Mouse (Mus musculus) liver, embryonic 15.5 days (tissue): ENCODE data around the gene Ints14. TPM values are rescaled to one million over a fixed set of nuclear protein-coding genes. Genes with fewer than 3 reads are reported as not detected.
"Not testable (repeated sequence)": the region's sequence is repeated elsewhere in the genome, so short reads cannot be mapped to it uniquely, and the experiment has no call there.

Source experiments
- ATAC-seq: fragments of 200-750 bp; cut with Nextera tagmentation; 2 replicates; pipeline ENCODE4 v1.8.0; 2017; ENCODE audit warnings: moderate number of reproducible peaks, mild to moderate bottlenecking, moderate library complexity; ENCODE audit not compliant: insufficient read depth
- H3K27ac ChIP-seq: fragments of 300-500 bp; sonication (generic); replicated peaks from 2 replicates; pipeline ENCODE4 v1.5.1; 2015; ENCODE audit warnings: mild to moderate bottlenecking, inconsistent platforms
- H3K27me3 ChIP-seq: fragments of 300-500 bp; sonication (generic); 2 replicates; pipeline ENCODE4 v1.6.1; 2015; ENCODE audit warnings: mild to moderate bottlenecking, inconsistent platforms
- H3K36me3 ChIP-seq: fragments of 300-500 bp; sonication (generic); replicated peaks from 2 replicates; pipeline ENCODE4 v1.6.1; 2015; ENCODE audit warnings: moderate library complexity, mild to moderate bottlenecking, inconsistent platforms
- H3K4me1 ChIP-seq: fragments of 300-500 bp; sonication (generic); replicated peaks from 2 replicates; pipeline ENCODE4 v1.6.1; 2015; ENCODE audit warnings: inconsistent platforms
- H3K4me2 ChIP-seq: fragments of 300-500 bp; sonication (generic); 2 replicates; pipeline ENCODE4 v1.6.1; 2015; ENCODE audit warnings: moderate library complexity, mild to moderate bottlenecking, inconsistent platforms
- H3K4me3 ChIP-seq: fragments of 300-500 bp; sonication (generic); replicated peaks from 2 replicates; pipeline ENCODE4 v1.5.1; 2015; ENCODE audit warnings: mild to moderate bottlenecking, inconsistent platforms
- H3K9ac ChIP-seq: fragments of 300-500 bp; sonication (generic); 2 replicates; pipeline ENCODE4 v1.6.1; 2015; ENCODE audit warnings: moderate library complexity, mild to moderate bottlenecking, inconsistent platforms
- H3K9me3 ChIP-seq: fragments of 300-500 bp; sonication (generic); replicated peaks from 2 replicates; pipeline ENCODE4 v1.6.1; 2016; ENCODE audit warnings: inconsistent platforms
- WGBS: fragments of 180-500 bp; shearing (Covaris S2); methylation state at CpG from one replicate; pipeline ENCODE4 v1.1.7; 2015; ENCODE audit warnings: mixed read lengths; ENCODE audit not compliant: insufficient replicate concordance; 5-methylcytosine and 5-hydroxymethylcytosine counted together
- polyA plus RNA-seq: library from polyadenylated mRNA; unstranded; fragments of >200 nt; fragmentation: Nextera tagmentation; extraction: Ambion mirVana; gene quantifications from 2 replicates; pipeline ENCODE4 v1.2.1, GENCODE M21; 2015

Gene Ints14
- polyA plus RNA-seq, 1 experiment from 2014 or later: 21.0 TPM

DNA sequence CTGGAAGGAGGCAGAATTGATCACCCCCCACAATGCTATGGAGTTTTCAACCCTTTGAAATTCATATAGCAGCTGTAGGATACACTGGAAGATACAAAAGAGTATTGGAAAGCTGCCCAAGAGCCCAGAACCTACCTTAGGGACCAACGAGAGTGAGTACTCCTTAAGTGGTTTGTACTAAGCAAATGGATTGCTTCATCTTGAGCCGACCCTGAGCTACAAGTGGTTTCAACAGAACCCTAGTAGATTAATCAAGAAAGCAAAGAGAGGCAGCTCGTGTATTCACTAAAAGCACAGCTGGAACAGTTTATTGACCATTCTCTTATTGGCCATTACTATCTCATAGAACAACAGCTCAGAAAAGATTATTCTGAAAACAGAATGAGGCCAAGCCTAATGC, 58.4 kb downstream of the Ints14 start:
- peak overlapping the region; percentile 96; the same call in 1 of the 2 replicates for H3K4me3 ChIP-seq
- no peak for ATAC-seq
- H3K36me3 ChIP-seq: no peaks in the 10 kb centered on the region
- H3K27ac ChIP-seq: peak overlapping the region; percentile 73
- peak overlapping the region; percentile 16; the same call in 1 of the 2 replicates for H3K9ac ChIP-seq
- WGBS: 38% methylated on average over 3 of the region's 3 CpGs
- peak overlapping the region; percentile 96 for H3K4me2 ChIP-seq
- H3K9me3 ChIP-seq: no peaks in the 10 kb centered on the region
- H3K27me3 ChIP-seq: no peaks in the 10 kb centered on the region
- H3K4me1 ChIP-seq: peaks cover 75% of the 10 kb centered on the region

DNA sequence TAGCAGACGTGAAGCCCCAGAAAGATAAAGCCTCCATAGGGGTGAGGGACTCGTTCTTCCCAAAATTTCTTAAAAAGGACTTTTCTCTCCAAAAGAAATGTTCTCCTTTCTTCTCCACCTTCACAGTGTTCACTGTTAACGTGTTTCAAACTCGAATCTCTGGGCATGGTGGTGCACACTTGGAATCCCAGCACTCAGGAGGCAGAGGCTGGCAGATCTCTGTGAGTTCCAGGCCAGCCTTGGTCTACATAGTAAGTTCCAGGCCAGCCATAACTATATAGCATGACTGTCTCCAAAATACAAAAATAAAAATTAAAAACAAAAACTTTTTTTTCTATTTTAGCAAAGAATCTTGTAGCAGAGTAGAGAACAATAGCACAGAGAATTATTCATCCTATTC, 59.4 kb downstream of the Ints14 start:
- WGBS: 34% methylated on average over 4 of the region's 4 CpGs
- Histone ChIP-seq H3K27ac (peak overlapping the region; percentile 73), H3K4me3 (peak overlapping the region; percentile 96)

DNA sequence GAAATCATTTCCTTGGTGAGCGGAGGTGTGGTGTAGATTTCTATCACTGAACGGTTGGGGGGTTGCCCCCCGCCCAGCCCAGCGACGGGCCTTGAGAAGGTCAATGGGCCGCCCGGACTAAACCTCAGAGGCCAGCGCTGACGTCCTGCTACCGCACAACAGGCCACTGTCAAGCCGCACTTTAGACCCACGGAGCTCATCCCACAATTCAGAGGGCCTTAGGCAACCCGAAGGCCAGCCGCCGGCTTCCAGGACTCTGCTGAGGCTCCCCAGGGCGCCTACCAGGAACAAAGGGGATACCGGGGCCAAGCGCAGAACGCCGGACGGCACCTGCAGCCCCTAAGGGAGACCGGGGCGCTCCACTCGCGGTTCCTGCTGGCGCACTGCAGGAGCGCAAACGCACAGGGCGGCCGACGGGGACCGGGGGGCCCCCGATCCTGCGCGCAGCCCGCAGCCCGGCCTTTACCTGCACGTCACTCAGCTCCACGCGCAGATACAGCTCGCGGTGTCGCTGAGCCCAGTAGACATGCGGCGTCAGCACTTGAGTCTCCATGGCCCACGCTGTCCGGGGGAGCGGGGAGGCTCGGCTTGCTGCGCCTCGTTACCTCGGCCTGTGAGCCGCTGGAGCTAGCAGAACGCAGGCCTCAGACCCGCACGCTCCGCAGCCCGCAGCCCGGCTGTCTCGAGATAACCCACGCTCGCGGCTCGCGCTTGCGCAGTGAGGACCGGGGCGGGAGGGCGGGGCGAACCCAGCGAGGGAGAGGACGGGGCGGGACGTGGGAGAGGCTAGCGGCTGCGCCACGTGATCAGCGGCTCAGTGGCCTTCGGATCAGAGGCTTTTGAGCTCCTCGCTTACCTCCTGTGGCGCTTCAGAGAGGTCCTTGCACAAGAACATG, 60.5 kb downstream of the Ints14 start, which contains the start of gene Hacd3:
Gene Hacd3 (minus strand): TSS at position 703 of the 896 bp plus-strand sequence.
- Histone ChIP-seq H3K4me1 (peaks cover 63% of the 10 kb centered on the region), H3K9me3 (no peaks in the 10 kb centered on the region), H3K9ac (peak within 1 kb of the TSS; percentile 95), H3K4me2 (peak within 1 kb of the TSS; percentile 96), H3K4me3 (peak within 1 kb of the TSS; percentile 96), H3K36me3 (no peaks in the 10 kb centered on the region), H3K27me3 (no peaks in the 10 kb centered on the region), H3K27ac (peak within 1 kb of the TSS; percentile 87)
- peak; percentile 89 for ATAC-seq
- WGBS: under 1% methylated on average over 81 of the region's 81 CpGs

More for the DNA sequence above, 59.4 kb downstream of the Ints14 start:
- Histone ChIP-seq H3K9ac (peak overlapping the region; percentile 16; the same call in 1 of the 2 replicates), H3K9me3 (no peaks in the 10 kb centered on the region), H3K27me3 (no peaks in the 10 kb centered on the region), H3K4me2 (peak overlapping the region; percentile 96), H3K36me3 (no peaks in the 10 kb centered on the region), H3K4me1 (peaks cover 75% of the 10 kb centered on the region)
- ATAC-seq: no peak

DNA sequence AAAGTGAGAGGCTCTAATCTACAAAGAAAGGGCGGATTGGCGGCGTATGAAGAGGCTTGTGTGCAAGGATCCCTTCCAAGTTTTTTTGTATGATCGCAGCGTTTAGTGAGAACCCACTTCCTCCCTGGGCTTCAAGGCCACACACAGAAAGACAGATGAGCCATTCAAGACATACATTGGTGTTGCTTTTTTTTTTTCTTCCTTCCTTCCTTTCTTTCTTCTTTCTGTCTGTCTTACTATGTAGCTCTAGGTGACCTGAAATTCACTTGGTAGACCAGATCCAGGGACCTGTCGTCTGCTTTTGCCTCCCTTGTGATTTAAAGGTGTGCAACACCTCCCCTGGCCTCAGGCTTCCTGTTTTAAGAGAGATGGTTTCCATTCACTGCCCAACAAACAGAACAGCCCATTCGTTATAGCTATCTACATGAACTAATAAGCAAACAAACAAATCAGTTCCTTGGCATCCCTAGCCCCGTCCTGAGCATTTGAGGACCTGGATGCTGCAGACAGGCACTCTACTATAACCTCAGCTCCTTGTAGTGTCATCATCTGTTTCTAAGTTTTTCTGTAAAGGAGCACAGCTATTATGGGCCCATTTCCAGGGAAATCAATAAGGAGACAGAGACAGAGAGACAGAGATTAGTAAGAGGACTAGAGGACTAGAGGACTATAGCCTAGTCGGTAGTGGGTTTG, 61.3 kb downstream of the Ints14 start:
- peak overlapping the region; percentile 96 for H3K4me3 ChIP-seq
- ATAC-seq: no peak
- H3K9me3 ChIP-seq: no peaks in the 10 kb centered on the region
- peaks cover 56% of the 10 kb centered on the region for H3K4me1 ChIP-seq
- H3K27me3 ChIP-seq: no peaks in the 10 kb centered on the region
- H3K36me3 ChIP-seq: no peaks in the 10 kb centered on the region
- 23% methylated on average over 9 of the region's 9 CpGs for WGBS
- peak overlapping the region; percentile 96 for H3K4me2 ChIP-seq
- H3K9ac ChIP-seq: peak overlapping the region; percentile 95
- H3K27ac ChIP-seq: peak overlapping the region; percentile 87

DNA sequence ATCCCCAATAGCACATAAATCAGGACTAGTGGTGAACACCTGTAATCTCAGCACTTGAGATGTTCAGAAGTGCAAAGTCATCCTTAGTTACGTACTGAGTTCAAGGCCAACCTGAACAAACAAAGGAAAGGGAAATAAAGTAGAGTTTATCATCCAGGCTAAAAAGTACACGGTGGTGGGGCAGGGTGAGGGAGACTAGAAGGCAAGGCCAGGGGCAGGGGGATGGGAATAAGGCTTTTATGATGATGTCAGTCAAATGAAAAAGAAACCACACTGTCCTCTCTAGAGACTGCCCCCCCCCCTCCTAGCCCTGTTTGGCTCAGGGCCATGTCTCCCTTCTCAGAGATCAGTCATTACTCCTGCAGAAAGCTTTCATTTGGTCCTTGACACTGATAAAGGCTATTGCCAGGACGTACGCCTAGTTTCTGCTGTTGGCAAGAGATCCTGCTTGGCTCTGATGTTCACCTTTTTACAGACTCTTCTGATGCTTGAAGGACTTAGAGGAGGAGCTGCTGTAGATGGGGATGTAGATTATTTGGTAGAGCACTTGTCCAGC, 62.0 kb downstream of the Ints14 start:
- H3K9me3 ChIP-seq: no peaks in the 10 kb centered on the region
- peak overlapping the region; percentile 87; the same call in 1 of the 2 replicates for H3K27ac ChIP-seq
- 69% methylated on average over 4 of the region's 4 CpGs for WGBS
- H3K36me3 ChIP-seq: no peaks in the 10 kb centered on the region
- H3K4me2 ChIP-seq: no peak overlapping the region
- no peak overlapping the region for H3K9ac ChIP-seq
- no peak overlapping the region for H3K4me3 ChIP-seq
- ATAC-seq: no peak
- peaks cover 49% of the 10 kb centered on the region for H3K4me1 ChIP-seq
- H3K27me3 ChIP-seq: no peaks in the 10 kb centered on the region

DNA sequence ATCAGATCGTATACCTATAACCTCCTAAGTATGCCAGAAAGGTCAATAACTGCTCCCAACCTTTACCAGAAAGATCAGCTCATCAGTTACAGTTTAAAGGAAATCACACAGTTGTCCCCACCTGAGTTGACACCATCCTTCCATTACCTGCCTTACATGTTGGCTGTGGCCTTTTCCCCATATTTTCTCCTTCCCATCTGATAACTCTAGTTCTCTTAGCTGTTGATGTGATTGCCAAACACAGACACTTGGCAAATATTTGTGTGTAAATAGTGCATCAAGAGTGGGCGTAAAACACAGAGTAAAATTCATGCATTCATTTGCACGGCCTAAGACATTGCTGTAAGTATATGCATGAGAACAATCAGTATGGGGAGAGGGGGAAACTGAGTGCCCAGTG, 62.7 kb downstream of the Ints14 start:
- Histone ChIP-seq H3K4me2 (no peak overlapping the region), H3K27me3 (no peaks in the 10 kb centered on the region), H3K9ac (no peak overlapping the region), H3K4me1 (peaks cover 41% of the 10 kb centered on the region), H3K4me3 (no peak overlapping the region), H3K27ac (no peak overlapping the region), H3K36me3 (no peaks in the 10 kb centered on the region), H3K9me3 (no peaks in the 10 kb centered on the region)
- 70% methylated on average over 3 of the region's 3 CpGs for whole genome bisulfite sequencing
- ATAC-seq: no peak

DNA sequence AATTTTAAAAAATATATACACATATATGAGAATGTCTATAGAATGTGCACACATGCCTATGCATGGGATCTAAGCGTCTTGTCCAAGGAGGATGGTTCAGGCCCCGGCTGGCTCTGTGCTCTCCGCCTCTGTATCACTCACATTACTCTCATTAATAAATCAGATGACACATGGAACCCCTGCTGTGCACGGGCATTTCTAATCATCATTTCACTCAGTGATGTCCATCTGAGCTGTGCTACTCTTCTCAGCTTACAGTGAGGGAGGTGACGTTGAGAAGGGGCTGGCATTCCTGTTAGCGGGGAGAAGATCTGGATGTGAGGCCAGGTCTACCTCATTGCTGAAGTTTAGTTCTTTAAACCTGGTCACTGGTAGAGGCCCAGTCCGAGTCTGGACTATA, 66.5 kb downstream of the Ints14 start:
- Histone ChIP-seq H3K9me3 (no peaks in the 10 kb centered on the region), H3K4me1 (peaks cover 14% of the 10 kb centered on the region), H3K4me3 (no peak overlapping the region), H3K27ac (no peak overlapping the region), H3K9ac (no peak overlapping the region), H3K4me2 (no peak overlapping the region), H3K36me3 (no peaks in the 10 kb centered on the region), H3K27me3 (no peaks in the 10 kb centered on the region)
- 69% methylated on average over 7 of the region's 7 CpGs for WGBS
- ATAC-seq: no peak

DNA sequence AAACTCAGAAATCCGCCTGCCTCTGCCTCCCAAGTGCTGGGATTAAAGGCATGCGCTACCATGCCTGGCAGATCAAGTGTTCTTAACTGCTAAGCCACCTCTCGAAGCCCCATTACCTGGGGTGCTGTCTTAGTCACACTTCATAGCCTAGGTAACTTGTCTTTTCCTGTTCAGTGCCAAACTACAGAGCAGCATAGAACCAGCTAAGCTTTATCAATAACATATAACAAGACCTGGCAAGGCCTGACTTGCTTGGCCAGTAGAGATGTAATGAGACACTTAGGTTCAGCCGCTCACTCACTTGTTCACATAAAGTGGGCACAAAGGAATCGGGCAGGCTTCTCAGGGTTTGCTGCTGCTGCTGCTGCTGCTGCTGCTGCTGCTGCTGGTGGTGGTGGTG, 67.6 kb downstream of the Ints14 start:
- H3K9me3 ChIP-seq: no peaks in the 10 kb centered on the region
- H3K36me3 ChIP-seq: no peaks in the 10 kb centered on the region
- H3K4me2 ChIP-seq: no peak overlapping the region
- ATAC-seq: no peak
- no peak overlapping the region for H3K9ac ChIP-seq
- 77% methylated on average over 5 of the region's 5 CpGs for WGBS
- no peak overlapping the region for H3K27ac ChIP-seq
- peaks cover 10% of the 10 kb centered on the region for H3K4me1 ChIP-seq
- no peaks in the 10 kb centered on the region for H3K27me3 ChIP-seq
- H3K4me3 ChIP-seq: no peak overlapping the region

DNA sequence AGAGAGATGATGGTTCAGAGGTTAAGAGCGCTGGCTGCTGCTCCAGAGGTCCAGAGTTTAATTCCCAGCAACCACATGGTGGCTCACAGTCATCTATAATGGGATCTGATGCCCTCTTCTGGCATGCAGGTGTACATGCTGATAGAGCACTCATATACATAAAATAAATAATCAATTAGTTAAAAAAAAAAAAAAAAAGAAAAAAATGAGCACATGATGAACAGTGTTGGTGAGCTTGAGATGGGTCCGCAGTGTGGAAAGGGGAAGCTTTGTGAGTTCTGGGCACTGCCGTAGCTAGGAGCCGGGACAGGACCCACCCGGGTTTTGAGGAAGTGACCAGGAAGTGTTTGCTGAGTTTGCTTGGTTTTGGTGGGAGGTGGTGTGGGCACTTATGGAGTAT, 70.7 kb downstream of the Ints14 start:
- peaks cover 27% of the 10 kb centered on the region for H3K4me1 ChIP-seq
- peaks cover 11% of the 10 kb centered on the region for H3K36me3 ChIP-seq
- peak overlapping the region; percentile 87 for H3K4me2 ChIP-seq
- H3K27ac ChIP-seq: 0 out of 2 replicates have a peak overlapping the region, but pooled peaks have one; percentile 95
- not testable (repeated sequence) for ATAC-seq, H3K4me3 ChIP-seq, H3K9ac ChIP-seq, H3K9me3 ChIP-seq, H3K27me3 ChIP-seq
- 26% methylated on average over 5 of the region's 5 CpGs for WGBS

DNA sequence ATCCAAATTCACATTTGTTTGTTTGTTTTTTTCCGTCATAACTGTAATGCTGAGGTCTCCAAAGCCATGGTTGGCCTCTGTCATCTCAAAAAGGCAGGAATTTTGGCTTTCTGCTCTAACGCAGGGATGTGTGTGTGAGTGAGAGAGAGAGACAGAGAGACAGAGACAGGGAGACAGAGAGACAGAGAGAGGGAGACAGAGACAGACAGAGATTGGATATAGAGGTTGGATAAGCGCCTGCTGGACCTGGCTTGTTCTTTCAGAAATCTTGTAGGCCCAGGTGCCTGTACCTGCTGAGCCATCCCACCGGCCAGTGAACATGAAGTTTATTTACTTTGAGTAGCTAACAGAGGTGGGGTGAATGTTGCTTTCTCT, 71.2 kb downstream of the Ints14 start:
- Histone ChIP-seq H3K27ac (peak overlapping the region; percentile 95), H3K36me3 (peaks cover 17% of the 10 kb centered on the region), H3K27me3 (no peaks in the 10 kb centered on the region), H3K4me2 (peak overlapping the region; percentile 87), H3K4me1 (peaks cover 28% of the 10 kb centered on the region), H3K9me3 (no peaks in the 10 kb centered on the region), H3K9ac (peak overlapping the region; percentile 99), H3K4me3 (peak overlapping the region; percentile 100)
- ATAC-seq: peak; percentile 32
- WGBS: 21% methylated on average over 4 of the region's 4 CpGs
